Mouse (Mus musculus) layer of hippocampus, adult 9-10 months (tissue): ENCODE measurements around the gene Ifitm5.

Experiments
- DNase-seq: peaks from one replicate; pipeline ENCODE4 v3.0.0; 2022; ENCODE audit warnings: low spot score

Ifitm5 gene

GRCm38 (mm10) chr7:140939669-140940171 lies 10.4 kb downstream of the Ifitm5 start:
- no peak for DNase-seq

- no peak for DNase-seq
Measured at GRCm38 (mm10) chr7:140938896-140939295, 11.2 kb downstream of the Ifitm5 start.

GRCm38 (mm10) chr7:140938436-140938835 lies 11.7 kb downstream of the Ifitm5 start:
- DNase-seq: no peak

- no peak for DNase-seq
Measured at GRCm38 (mm10) chr7:140927181-140927580, 22.9 kb downstream of the Ifitm5 start.

- DNase-seq: no peak
Measured at GRCm38 (mm10) chr7:140923070-140923775, 26.9 kb downstream of the Ifitm5 start.

- DNase-seq: no peak
Measured at GRCm38 (mm10) chr7:140922398-140923069, 27.6 kb downstream of the Ifitm5 start.

- DNase-seq: no peak
Measured at GRCm38 (mm10) chr7:140921225-140921975, 28.7 kb downstream of the Ifitm5 start.

GRCm38 (mm10) chr7:140920418-140921029 lies 29.6 kb downstream of the Ifitm5 start, which contains the start of gene Nlrp6:
Nlrp6 (plus strand) TSS chr7:140920902.
- DNase-seq: no peak

GRCm38 (mm10) chr7:140919911-140920310 lies 30.2 kb downstream of the Ifitm5 start:
- DNase-seq: no peak

GRCm38 (mm10) chr7:140914031-140914690 lies 35.9 kb downstream of the Ifitm5 start:
- DNase-seq: no peak

- no peak for DNase-seq
Measured at GRCm38 (mm10) chr7:140912846-140913482, 37.1 kb downstream of the Ifitm5 start.

- DNase-seq: no peak
Measured at GRCm38 (mm10) chr7:140912293-140912692, 37.8 kb downstream of the Ifitm5 start.

- peak; percentile 44 for DNase-seq
Measured at GRCm38 (mm10) chr7:140908634-140909107, 41.4 kb downstream of the Ifitm5 start.

- DNase-seq: no peak
Measured at GRCm38 (mm10) chr7:140908181-140908580, 41.9 kb downstream of the Ifitm5 start.

GRCm38 (mm10) chr7:140907697-140908096 lies 42.4 kb downstream of the Ifitm5 start:
- no peak for DNase-seq

- DNase-seq: no peak
Measured at GRCm38 (mm10) chr7:140907131-140907530, 43.0 kb downstream of the Ifitm5 start.

GRCm38 (mm10) chr7:140905642-140906081 lies 44.4 kb downstream of the Ifitm5 start:
- DNase-seq: no peak

- DNase-seq: peak; percentile 49
Measured at GRCm38 (mm10) chr7:140903212-140903611, 46.9 kb downstream of the Ifitm5 start.

GRCm38 (mm10) chr7:140902036-140902875 lies 47.8 kb downstream of the Ifitm5 start:
- no peak for DNase-seq

GRCm38 (mm10) chr7:140900220-140900619 lies 49.9 kb downstream of the Ifitm5 start, which contains the start of gene Cox8b:
Cox8b (minus strand) TSS chr7:140900446.
- DNase-seq: no peak
